Mouse (Mus musculus) kidney, adult 8-10 months (tissue): ENCODE measurements at regions not wholly inside any gene's neighbourhood (a gene's known extent, or its start where the extent isn't known, plus 50 kb on each side); places are given as distances from the start of the nearest gene placed in this dataset.

ENCODE experiments used
- DNase-seq, 2 experiments: peaks; one replicate each; pipeline ENCODE4 v3.0.0; 2022

- no peak for DNase-seq
These were observed 843.8 kb upstream of the A1bg start for GRCm38 (mm10) chr15:61766544-61767094.

GRCm38 (mm10) chr15:61753802-61754201 is 831.0 kb upstream of the A1bg start:
- no peak for DNase-seq

GRCm38 (mm10) chr15:61723696-61724095 is 800.9 kb upstream of the A1bg start:
- no peak for DNase-seq

- DNase-seq: no peak
These were observed 795.7 kb upstream of the A1bg start for GRCm38 (mm10) chr15:61718486-61718885.

- DNase-seq: no peak
These were observed 794.4 kb upstream of the A1bg start for GRCm38 (mm10) chr15:61717216-61717615.

GRCm38 (mm10) chr15:61713953-61714352 is 791.1 kb upstream of the A1bg start:
- no peak for DNase-seq

GRCm38 (mm10) chr15:61708928-61709327 is 786.1 kb upstream of the A1bg start:
- DNase-seq: no peak

GRCm38 (mm10) chr15:61707952-61708351 is 785.1 kb upstream of the A1bg start:
- peak; percentile 17 to 23 for DNase-seq

GRCm38 (mm10) chr15:61692679-61693078 is 769.9 kb upstream of the A1bg start:
- DNase-seq: no peak

- no peak for DNase-seq
These were observed 767.6 kb upstream of the A1bg start for GRCm38 (mm10) chr15:61690425-61690824.

GRCm38 (mm10) chr15:61689776-61690397 is 767.1 kb upstream of the A1bg start:
- DNase-seq: no peak

- no peak for DNase-seq
These were observed 760.2 kb upstream of the A1bg start for GRCm38 (mm10) chr15:61682968-61683367.

- no peak for DNase-seq
These were observed 747.7 kb upstream of the A1bg start for GRCm38 (mm10) chr15:61670556-61670955.

GRCm38 (mm10) chr15:61660581-61660980 is 737.8 kb upstream of the A1bg start:
- peak; percentile 2 to 9 for DNase-seq

GRCm38 (mm10) chr15:61656951-61657350 is 734.1 kb upstream of the A1bg start:
- no peak for DNase-seq

- no peak for DNase-seq
These were observed 732.0 kb upstream of the A1bg start for GRCm38 (mm10) chr15:61654846-61655245.

- peak in 1 of 2 experiments; percentile 1 for DNase-seq
These were observed 731.0 kb upstream of the A1bg start for GRCm38 (mm10) chr15:61653853-61654252.

- no peak for DNase-seq
These were observed 696.1 kb upstream of the A1bg start for GRCm38 (mm10) chr15:61618638-61619500.

- DNase-seq: no peak
These were observed 687.9 kb upstream of the A1bg start for GRCm38 (mm10) chr15:61610662-61611061.

GRCm38 (mm10) chr15:61609656-61610055 is 686.8 kb upstream of the A1bg start:
- DNase-seq: no peak

- no peak for DNase-seq
These were observed 685.5 kb upstream of the A1bg start for GRCm38 (mm10) chr15:61608301-61608731.

GRCm38 (mm10) chr15:61599734-61600133 is 676.9 kb upstream of the A1bg start:
- no peak for DNase-seq

- DNase-seq: no peak
These were observed 673.5 kb upstream of the A1bg start for GRCm38 (mm10) chr15:61596318-61596717.

- DNase-seq: no peak
These were observed 666.1 kb upstream of the A1bg start for GRCm38 (mm10) chr15:61588956-61589355.
